Mouse (Mus musculus) liver, postnatal 0 days (tissue): ENCODE results near the gene Fam222a.

Experiments used
- CTCF ChIP-seq: sonication (generic); IDR thresholded peaks from 2 replicates; pipeline ENCODE4 v1.5.1; 2016; ENCODE audit warnings: antibody characterized with exemption, low read depth
- EP300 ChIP-seq: IDR thresholded peaks from 2 replicates; pipeline ENCODE4 v1.6.1; 2016; ENCODE audit warnings: antibody characterized with exemption, low read depth, mild to moderate bottlenecking

DNA sequence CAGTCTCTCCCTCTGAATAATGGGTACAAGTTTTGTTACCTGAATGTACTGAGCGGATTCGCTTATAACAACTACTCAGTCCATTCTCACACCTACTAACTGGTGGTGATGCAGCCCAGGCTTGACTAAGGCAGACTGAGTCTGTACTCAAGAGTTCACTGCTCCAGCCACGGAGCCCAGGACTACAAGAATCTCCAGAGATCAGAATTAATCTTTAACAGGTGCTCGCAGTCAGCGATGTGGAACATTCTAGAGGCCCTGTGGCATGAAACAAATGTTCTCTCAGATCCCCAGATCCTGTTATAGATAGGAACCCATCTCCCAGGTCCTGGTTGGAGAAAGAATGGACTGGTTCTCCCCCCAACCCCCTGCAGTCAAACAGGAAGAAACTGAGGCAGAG lies 87.9 kb downstream of the Fam222a start:
- TF ChIP-seq CTCF: no peak
- TF ChIP-seq EP300: no peak
